Mouse (Mus musculus): ENCODE data around the gene Acoxl.

Gene Acoxl

DNA sequence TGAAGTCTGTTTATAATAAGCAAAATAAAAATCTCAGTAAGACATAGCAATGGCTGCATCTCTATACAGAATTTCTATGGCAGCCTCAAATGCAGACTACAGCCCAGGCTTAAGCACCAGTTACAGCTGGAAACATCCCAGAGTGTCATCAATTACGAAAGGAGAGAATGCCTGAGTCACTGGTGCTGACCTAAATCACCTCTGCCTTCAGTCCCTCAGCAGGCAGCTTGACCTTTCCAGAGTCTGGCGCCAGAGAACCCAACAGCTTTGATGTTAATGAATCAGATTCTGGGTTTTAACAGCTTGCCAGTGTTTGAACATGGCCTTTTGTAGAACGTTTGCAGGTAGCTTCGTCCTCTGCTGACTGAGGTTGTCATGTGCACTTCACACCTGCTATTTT is 193.4 kb downstream of the Acoxl start:
- no peak for DNase-seq (ENCODE audit: low spot score in 2 of 2)

DNA sequence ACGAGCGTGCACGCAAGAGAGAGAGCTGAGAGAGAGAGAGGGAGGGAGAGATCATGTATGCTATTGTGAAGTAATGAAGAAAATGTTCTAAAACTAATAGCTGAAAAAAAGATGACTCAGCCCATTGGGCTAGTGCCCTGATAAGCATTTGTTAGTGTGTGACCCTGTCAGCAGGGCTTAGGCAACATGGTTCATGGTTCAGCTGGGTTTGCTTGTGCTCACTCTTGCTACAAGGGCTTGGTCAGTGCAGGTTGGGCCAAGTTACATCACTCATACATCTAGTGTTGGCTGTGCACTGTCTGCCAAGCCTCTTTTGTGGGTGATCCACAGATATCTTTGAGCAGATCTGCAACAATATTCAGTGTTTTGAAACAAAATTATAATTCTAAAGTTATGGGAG is 194.8 kb downstream of the Acoxl start:
- DNase-seq (ENCODE audit: low spot score in 2 of 2), result no peak

DNA sequence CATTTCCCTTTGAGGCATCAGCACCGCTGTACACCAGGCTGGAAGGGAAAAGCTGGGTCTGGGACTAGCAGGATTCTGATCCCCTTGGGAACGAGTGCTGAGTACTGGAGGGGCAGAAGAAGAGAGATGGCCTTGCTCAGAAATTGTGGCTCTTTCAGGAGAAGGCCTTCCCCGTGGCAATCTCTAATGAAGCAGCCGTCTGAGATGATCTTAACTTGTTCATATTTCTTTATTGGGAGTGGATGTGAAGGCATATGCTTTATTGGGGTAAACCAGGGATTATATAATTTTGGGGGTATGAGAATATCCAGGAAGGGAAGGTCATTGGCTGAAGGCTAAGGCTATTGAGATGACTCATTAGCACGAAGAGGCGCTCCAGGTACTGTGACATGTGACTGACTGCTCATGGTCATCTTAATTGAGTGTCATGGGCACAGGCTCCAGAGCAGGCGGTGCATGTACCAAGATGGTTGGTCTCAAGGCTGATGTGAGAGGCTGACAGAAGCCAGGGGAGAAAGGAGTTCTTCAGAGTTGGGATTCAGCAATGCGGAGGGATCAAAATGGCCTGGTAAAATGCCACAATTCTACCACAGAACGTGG is 195.5 kb downstream of the Acoxl start:
- DNase-seq (ENCODE audit: low spot score in 2 of 2), result no peak

DNA sequence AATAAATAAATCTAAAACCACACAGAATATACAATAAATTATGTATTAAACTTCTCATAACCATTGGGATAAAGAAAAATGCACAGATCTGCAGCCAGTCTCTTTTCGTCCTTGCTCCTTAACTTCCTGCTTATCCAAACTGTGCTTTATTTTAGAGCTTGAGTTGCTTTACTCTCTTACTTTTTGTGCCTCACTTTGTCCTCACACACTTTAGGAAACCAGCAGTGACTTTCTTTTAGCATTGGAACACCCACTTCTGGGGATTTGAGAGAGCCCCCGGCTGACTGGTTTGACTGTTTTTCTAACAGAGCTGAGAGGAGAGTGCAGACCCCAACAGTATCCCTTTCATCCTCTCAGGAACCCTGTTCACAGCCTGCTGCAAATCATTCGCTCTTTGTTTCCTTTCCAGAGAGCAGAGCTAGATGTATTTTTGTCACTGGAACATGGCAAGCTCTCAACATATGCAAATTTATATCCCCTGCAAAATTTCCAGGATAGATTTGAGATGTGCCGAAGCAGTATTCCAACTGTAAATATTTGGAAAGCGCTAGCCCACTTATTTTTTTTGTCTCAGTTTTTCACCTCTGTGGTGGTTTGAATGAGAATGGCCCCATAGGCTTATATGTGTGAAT is 199.7 kb downstream of the Acoxl start:
- no peak for DNase-seq (ENCODE audit: low spot score in 2 of 2)

DNA sequence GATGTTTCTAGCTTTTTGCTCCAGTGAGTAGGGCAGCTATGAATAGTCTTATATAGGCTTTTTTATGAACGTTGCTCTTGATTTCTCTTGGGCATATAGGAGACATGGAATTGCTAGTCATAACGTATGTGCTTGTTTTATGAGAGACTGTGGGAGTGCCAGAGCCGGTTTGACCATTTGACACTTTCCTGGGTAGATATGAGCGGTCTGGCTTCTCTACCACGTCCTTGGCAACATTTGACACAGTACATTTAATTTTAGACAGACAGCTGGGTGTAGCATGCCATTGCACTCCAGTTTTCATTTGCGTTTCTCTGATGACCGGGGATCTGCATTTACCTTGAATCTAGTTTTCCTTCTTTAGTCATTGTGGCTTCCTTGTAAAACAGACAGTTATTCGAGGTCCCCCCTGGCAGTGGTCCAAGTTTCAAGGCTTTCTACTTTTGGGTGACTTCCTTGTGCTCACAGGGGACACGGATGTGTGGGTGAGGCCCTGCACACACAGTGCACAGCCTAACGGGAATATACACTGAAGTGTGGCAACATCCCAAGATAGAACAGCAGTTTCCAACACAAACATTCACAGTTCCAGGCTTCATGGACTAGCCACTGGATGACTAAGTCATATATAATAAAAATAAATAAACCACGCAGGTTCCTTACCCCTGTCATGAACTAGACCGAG is 202.5 kb downstream of the Acoxl start:
- DNase-seq (ENCODE audit: low spot score in 2 of 2), result peak in 1 of 2 experiments; percentile 37

DNA sequence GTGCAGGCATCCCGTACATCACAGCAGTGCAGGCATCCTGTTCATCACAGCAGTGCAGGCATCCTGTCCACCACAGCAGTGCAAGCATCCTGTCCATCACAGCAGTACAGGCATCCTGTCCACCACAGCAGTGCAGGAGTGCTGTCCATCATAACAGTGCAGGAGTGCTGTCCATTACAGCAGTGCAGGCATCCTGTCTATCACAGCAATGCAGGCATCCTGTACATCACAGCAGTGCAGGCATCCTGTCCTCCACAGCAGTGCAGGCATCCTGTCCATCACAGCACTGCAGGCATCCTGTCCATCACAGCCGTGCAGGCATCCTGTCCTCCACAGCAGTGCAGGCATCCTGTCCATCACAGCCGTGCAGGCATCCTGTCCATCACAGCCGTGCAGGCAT is 207.8 kb downstream of the Acoxl start:
- no peak for DNase-seq (ENCODE audit: low spot score in 2 of 2)

DNA sequence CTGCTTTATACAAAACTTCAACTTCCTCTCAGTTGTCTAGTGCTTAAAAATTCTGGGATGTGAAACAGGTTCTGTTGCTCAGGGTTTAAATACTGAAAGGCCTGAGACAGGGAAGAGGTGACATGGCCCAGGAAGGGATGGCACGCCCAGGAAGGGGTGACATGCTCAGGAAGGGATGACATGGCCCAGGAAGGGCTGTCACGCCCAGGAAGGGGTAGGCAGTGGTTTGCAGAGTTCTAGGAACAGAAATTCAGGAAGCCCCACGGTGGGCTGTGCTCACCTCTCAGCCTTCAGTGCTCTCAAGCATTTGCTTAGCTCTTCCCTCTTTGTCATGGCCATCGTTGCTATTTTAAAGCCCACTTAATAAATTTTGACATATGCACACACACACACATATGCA is 216.2 kb downstream of the Acoxl start:
- no peak for DNase-seq (ENCODE audit: low spot score in 2 of 2)

DNA sequence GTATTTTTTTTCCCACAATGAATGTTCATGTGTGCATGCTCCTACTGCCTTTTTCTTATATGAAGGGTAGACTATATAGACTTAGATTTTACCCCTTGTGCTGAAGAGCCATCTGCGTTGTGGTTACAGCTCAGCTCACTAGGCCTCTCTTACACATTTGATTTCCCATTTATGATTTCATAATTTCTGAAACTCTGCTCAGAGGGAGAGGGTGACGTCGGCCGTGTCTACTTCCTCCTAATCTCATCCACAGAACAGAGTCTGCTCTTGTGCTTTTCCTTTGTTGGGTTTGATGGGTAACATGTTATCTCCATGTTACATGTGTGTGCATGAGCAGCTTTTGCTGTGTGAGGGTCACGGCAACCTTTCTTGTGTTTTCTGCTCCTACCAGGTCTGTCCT is 219.2 kb downstream of the Acoxl start:
- no peak for DNase-seq (ENCODE audit: low spot score in 2 of 2)

DNA sequence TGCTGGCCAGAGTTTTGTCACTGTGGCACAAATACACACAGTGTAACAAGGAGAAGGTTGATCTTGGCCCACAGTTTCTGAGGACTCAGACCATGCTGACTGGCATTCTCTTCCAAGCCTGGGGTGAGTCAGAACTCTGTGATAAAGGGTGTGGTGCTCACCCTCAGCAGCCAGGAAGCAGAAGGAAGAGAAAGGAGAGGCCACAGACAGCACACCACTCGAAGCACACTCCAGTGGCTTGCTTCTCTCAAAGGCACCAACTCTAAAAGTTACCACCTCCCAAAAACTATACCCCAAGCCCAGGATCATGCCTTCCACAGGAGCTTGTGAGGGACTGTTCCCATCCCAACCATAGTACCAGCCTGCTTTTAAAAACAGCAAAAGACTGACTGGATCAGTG is 220.0 kb downstream of the Acoxl start:
- peak; percentile 55 to 56 for DNase-seq (ENCODE audit: low spot score in 2 of 2)

DNA sequence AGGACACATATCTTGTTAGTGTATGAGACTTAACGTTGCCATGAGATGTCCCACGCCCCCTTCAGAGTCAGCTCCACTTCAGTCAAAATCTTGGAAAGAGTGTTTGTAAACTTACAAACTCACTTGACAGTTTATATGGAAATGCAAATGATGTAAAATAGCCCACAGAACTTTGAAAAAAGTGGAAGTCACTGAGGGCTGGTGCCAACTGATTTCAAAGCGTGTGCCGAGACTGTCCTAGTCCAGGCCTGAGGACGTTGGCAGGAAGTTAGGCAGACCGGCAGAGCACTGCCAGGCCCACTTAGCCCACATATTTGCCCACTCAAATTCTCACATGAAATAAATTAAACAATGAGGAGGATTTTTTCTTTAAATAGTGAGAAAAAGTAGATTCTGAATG is 221.5 kb downstream of the Acoxl start:
- no peak for DNase-seq (ENCODE audit: low spot score in 2 of 2)

DNA sequence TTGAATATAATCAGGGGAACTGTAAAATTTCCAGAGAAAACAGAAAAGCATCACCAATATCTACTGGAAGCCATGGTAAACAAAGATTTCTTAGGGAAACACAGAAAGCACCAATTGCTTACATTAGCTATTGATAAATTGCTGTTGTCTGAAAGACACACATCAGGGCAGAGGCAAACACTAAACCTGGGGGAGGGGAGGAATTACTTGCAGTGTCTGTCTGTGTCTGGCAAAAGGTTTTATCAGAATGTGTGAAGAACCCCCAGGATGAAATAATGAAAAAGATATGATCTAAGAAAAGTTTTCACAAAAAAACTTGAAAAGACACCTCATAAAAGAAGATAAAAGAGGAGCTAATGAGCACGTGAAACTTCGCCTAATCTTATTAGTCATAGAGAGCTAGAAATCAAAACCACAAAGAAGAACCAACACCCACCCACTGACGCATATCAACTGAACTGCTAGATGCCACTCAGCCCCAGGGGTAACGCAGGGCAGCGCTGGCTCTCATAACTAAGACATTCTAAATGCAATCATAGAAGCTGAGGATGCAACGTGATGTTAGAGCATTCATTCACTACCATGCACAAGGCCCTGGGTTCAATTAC is 222.1 kb downstream of the Acoxl start:
- peak; percentile 68 to 79 for DNase-seq (ENCODE audit: low spot score in 2 of 2)

DNA sequence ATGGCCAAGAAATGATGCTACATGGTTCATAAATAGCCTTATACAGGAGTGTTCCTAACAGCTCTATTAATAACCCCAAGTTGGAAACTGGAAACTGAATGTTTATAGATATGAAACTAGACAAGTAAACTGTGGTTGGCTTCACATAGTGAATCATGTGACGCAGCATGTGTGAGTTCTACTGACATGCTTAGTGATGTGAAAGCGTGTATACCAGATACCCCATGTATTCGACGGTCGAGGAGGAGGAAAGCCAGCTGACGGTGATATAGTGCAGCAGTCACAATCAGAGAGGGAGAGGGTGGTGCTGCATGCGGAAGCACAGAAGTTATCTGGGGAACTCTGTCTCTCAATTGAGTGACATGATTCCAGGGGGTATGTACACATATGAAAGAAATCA is 222.8 kb downstream of the Acoxl start:
- peak in 1 of 2 experiments; percentile 41 for DNase-seq (ENCODE audit: low spot score in 2 of 2)

DNA sequence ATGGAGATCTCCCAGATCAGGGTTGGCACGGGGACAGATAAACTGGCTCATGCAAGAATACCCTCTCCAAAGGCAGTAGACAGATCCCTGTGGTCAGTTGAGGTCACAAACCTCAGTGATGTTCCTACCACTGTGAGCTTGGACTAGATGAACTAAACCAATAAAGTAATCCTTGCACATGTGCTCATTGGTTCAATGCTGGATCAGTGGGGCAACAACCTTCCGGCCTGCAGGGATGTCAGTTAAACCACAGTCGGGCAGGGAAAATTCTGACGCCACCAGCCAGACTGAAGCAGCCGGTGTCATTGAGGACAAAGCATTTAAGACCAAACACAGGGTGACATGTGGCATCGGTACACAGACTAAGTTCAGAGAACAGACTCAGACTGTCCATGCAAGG is 224.1 kb downstream of the Acoxl start:
- no peak for DNase-seq (ENCODE audit: low spot score in 2 of 2)

DNA sequence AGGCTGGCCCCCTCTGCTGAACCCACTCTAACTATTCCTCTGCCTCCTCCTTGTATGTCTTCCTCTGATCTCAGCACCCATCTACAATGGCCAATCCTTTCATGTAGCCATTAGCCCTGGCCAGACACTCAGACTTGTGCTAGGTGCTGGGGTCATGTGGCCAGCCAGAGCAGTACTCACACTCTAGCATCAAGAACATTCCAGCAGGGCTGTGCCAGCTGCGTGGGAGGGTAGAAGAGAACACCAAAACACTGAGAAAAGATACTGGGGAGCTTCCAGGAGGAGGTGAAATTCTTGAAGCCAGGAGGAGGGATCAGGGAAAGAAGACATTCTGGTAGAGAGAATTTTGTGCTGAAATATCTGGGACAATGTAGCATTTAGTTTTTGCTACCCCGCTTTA is 226.3 kb downstream of the Acoxl start:
- DNase-seq (ENCODE audit: low spot score in 2 of 2), result no peak

DNA sequence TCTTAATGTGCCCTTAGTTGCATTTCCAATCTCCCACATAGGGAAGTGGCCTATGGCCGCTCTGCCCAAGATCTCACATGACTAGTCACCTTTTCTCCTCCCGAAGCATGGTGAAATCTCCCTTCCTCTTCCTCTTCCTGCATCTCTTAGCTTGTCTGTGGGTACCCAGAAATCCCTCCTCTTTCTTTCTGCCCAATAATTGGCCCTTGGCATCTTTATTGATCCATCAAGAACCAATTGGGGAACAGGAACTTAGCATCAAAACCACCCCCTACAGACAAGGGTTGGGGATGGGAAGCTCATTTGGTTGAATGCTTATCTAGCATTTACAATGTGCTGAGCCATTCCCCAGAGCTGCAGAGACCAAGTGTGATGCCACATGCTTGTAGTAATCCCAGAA is 226.9 kb downstream of the Acoxl start:
- no peak for DNase-seq (ENCODE audit: low spot score in 2 of 2)

DNA sequence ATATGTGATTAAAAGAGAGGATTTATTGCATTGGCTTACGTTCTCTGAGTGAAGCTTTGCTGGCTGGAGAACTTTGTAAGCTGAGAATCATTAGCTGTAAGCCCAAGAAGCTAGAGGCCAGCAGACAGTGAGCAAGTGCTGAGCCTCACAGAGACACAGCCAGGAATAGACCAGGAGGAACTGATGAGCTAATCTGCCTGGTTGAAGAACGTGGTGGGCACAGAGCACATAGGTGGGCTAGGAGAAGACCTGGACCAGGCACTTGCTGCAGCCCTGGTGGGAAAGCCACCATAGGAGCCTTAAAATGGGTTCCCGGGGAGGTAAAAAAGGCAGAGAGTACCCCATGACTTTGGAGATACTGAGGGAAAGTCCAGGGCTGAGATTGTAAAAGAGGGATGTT is 228.5 kb downstream of the Acoxl start:
- no peak for DNase-seq (ENCODE audit: low spot score in 2 of 2)

DNA sequence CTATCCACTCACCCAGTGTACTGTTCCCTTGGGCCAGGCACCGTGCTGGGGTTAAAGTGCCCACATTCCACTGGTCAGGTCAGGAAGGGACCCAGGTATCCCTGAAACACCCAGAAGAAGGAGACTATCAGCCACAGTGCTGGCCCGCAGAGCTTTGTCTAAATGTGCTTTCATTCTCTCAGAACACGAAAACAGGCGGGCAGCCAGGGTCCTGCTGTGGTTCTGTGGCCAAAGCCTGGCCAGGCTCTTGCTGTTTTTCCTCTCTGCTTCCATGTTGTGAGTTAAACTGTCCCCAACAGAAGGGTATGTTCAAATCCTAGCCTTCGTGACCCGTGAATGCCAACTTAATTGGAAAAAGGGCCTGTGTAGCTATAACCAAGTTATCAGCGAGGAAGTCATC is 228.9 kb downstream of the Acoxl start:
- DNase-seq (ENCODE audit: low spot score in 2 of 2), result no peak

DNA sequence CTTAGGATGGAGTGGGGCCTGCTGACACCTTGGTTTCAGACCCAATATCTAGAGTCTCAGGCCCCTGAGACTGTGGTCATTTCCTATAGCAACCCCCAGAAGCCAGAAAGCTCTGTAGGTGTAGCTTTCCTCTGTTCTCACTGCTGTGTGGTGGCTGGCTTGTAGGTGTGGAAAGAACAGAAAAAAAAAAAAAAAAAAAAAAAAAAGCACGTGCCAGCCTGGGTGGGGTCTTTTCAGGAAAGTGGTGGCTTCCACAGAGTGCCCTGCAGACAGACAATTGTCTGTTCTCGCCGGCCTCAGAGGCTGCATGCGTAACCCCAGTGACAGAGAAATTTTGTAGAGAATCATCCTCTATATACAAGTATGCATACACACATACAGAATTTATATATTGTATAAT is 229.5 kb downstream of the Acoxl start:
- no peak for DNase-seq (ENCODE audit: low spot score in 2 of 2)

DNA sequence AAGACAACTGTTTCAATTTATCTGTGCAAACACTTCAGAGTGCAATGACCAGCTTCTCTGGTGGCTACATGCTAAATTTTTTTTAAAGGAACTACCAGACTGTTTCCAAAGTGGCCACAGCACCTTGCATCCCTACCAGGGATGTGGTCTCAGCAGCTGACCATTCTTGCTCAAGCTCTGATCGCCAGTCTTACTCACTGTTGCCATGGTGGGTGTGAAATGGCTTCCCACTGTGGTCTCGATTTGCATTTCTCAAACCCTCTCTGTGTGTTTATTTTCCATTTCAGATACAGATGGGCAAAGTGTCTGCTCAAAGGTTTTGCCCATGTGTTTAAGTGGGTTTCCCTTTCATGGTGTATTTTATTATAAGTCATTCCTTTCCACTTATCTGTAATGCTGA is 230.3 kb downstream of the Acoxl start:
- DNase-seq (ENCODE audit: low spot score in 2 of 2), result peak in 1 of 2 experiments; percentile 47

DNA sequence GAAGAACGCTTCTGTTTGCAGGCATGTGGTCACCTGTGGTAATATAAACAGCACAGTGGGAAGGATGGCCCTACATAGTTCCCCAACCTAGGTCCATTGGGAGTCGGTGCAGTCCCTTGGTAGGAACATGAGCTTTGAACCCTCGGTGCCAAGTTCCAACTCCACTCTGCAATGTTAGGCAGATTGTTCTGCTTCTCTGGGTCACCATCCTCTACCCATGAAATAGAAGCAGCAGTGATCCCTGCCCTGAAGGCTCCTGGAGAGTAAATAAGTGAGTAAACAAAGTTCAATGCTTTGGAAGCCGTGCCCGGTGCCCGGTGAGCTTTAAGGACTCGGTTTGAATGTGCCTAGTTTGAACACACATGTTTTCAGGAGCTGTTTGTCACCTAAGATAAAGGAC is 233.1 kb downstream of the Acoxl start:
- no peak for DNase-seq (ENCODE audit: low spot score in 2 of 2)

DNA sequence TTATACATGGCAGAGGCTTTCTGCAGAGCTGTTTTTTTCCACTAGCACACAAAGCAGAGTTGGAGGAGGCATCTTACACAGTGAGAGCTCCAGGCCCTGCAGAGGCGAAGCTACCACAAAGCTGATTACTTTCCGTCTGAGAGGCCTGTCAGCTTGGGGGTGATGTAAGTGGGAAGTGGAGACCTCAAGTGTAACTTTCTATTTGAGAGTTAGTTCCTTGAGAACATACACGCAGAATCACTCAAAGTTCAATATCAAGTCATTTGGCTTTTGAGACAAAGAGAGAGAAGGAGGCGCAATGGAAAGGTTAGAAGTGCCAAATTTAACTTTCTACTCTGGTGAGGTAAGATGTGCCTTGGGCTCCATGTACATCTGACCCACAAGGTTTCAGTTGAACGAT is 234.3 kb downstream of the Acoxl start:
- DNase-seq (ENCODE audit: low spot score in 2 of 2), result peak in 1 of 2 experiments; percentile 51

DNA sequence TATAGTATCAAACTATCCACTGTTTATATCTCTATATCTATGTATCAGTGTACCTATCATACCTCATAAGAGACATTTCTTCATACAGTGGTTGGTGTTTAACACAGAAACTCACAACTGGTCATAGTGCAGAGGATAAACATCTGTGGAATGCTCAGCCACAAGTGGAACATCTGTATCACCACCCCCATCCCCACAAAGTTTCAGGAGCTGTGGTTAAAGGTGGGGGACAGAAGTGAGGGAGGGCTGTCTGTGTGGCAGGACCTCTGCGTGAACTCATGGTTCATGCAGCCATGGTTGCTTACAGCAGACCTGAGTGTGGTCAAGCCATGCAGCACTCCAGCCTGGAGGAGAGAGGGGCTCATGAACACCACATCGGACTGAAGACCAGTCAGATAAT is 234.9 kb downstream of the Acoxl start:
- DNase-seq (ENCODE audit: low spot score in 2 of 2), result no peak

DNA sequence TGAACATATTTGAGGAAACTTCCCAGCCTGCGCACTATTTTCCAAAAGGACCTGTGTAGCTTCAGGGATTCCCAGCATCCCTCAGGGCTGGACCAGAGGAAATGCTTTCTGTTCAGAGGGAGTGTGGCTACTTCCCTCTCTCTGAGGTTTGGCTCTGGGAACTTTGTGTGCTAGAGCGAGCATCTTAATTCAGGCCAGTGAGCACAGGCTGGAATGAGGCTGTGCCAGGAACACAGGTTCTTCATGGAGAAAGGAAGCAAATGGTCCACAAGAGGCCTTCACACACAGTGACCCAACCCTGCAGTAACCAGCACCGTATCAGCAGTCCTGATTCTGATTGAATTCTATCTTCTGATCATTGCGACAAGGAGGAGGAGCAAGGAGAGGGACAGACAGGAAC is 238.3 kb downstream of the Acoxl start:
- DNase-seq (ENCODE audit: low spot score in 2 of 2), result no peak

Measured in natural killer cell, adult 2 months (primary cell).